Mouse (Mus musculus) myocyte (in vitro differentiated cells): Measurements from ENCODE around the gene Tmem82.

ENCODE experiments used
- E2F4 ChIP-seq: IDR thresholded peaks from one replicate; pipeline ENCODE4 v1.6.1; 2011; ENCODE audit warnings: mild to moderate bottlenecking, control low read depth, moderate library complexity; ENCODE audit not compliant: insufficient read depth
- MYOG ChIP-seq, 3 experiments: IDR thresholded peaks; one replicate each; pipeline ENCODE4 v1.6.1; 2011; ENCODE audit warnings: control low read depth in 2 of 3, low read depth in 2 of 3, mild to moderate bottlenecking in 2 of 3; ENCODE audit not compliant: insufficient read length in 2 of 3, control insufficient read depth in 1 of 3, insufficient read depth in 1 of 3
- POLR2A ChIP-seq: IDR thresholded peaks from one replicate; pipeline ENCODE4 v1.6.1; 2011; ENCODE audit warnings: low read depth, mild to moderate bottlenecking, control low read depth, moderate library complexity; ENCODE audit not compliant: insufficient read length
- POLR2AphosphoS2 ChIP-seq: IDR thresholded peaks from one replicate; pipeline ENCODE4 v1.6.1; 2011; ENCODE audit warnings: low read depth, control low read depth; ENCODE audit not compliant: insufficient read length
- REST ChIP-seq: IDR thresholded peaks from one replicate; pipeline ENCODE4 v1.6.1; 2011; ENCODE audit warnings: mild to moderate bottlenecking, control low read depth, moderate library complexity; ENCODE audit not compliant: insufficient read depth, insufficient read length
- USF1 ChIP-seq: IDR thresholded peaks from one replicate; pipeline ENCODE4 v1.6.1; 2011; ENCODE audit warnings: low read depth, mild to moderate bottlenecking, control low read depth, moderate library complexity

DNA sequence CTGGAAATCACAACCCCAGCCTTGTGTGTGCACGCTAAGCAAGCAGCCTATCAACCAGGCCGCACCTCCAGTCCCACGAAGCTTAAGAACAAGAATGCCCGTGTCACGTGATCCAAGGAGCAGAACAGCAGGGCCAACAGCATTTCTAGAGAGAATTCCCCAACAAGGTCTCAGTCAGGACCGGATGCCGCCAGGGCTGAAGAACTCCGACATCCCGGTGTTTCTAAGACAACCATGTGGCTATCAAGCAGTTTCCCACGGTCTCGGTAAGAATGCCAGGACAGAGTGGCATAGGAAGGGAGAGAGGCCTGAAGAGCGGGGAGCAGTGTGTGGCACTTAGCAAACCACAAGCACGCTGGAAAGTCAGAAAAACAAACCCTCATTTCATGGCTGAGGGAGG, 35.4 kb upstream of the Tmem82 start:
- TF ChIP-seq POLR2A (no peak), E2F4 (no peak), MYOG (IDR thresholded peaks at IDR 0.05; ENCODE audit: control insufficient read depth in 1 of 3, insufficient read depth in 1 of 3, insufficient read length in 2 of 3, low read depth in 2 of 3) (no peak), POLR2AphosphoS2 (no peak), REST (no peak), USF1 (no peak)
